8 mouse cellular contexts compared by ENCODE assay signal in genomic region chr2:150787234-150787771, GRCm38 (mm10). TPM values are rescaled to one million over a fixed set of nuclear protein-coding genes. Genes with fewer than 3 reads are reported as not detected.
DNase-seq lines count a peak whose midpoint lies in the region; ATAC-seq and TF ChIP-seq lines count a peak whose summit lies in the region.

No protein-coding gene starts in this region.

- 2% methylated on average over 23 of the region's 23 CpGs for WGBS in kidney, adult 2 months
- under 1% methylated on average over 22 of the region's 23 CpGs for WGBS in forebrain, embryonic 12.5 days

- intact Hi-C loops in left cerebral cortex, postnatal 14 days (cut with DNase I): no loop called here

- no peak for TF ChIP-seq EP300 in MEL (IDR thresholded peaks at IDR 0.05; ENCODE audit: low read depth in 1 of 2, low read length in 2 of 2)

- ATAC-seq in forebrain, embryonic 12.5 days (ENCODE audit: low FRiP score): peak; percentile 18

- peak overlapping the region; percentile 72 for H3K9ac ChIP-seq in MEL (ENCODE audit: control insufficient read depth, low read depth, low read length, poor library complexity, severe bottlenecking)
- H3K9ac ChIP-seq in forebrain, embryonic 12.5 days: peak overlapping the region; percentile 78

- no peaks in the 10 kb centered on the region for H3K27me3 ChIP-seq in kidney, adult 2 months (replicated peaks; ENCODE audit: control insufficient read depth, insufficient read depth, low read length)
- H3K27me3 ChIP-seq in MEL (ENCODE audit: control insufficient read depth in 1 of 2, insufficient read depth in 2 of 2, low read length in 2 of 2): no peaks in the 10 kb centered on the region
- 0 out of 2 replicates have a peak, but pooled peaks cover 14% of the 10 kb centered on the region for H3K27me3 ChIP-seq in forebrain, embryonic 12.5 days

- no peak for TF ChIP-seq POLR2A in kidney, adult 2 months (IDR thresholded peaks at IDR 0.05; ENCODE audit: low read depth, low read length)
- no peak for TF ChIP-seq POLR2A in MEL (IDR thresholded peaks at IDR 0.05; ENCODE audit: control insufficient read depth in 1 of 2, insufficient read depth in 1 of 2, low read depth in 1 of 2, low read length in 2 of 2, poor library complexity in 1 of 2)

- peaks cover 3% of the 10 kb centered on the region; the same call in 1 of the 2 replicates for H3K79me2 ChIP-seq in MEL (ENCODE audit: control insufficient read depth, insufficient read depth, low read length, poor library complexity)

- peak overlapping the region; percentile 89 for H3K4me2 ChIP-seq in forebrain, embryonic 12.5 days

- no peaks in the 10 kb centered on the region for H3K9me3 ChIP-seq in MEL (replicated peaks; ENCODE audit: insufficient read depth, low read length)
- H3K9me3 ChIP-seq in forebrain, embryonic 12.5 days: no peaks in the 10 kb centered on the region

- H3K36me3 ChIP-seq in kidney, adult 2 months (ENCODE audit: control insufficient read depth, insufficient read depth, low read length): no peaks in the 10 kb centered on the region
- H3K36me3 ChIP-seq in MEL (ENCODE audit: control insufficient read depth in 1 of 2, insufficient read depth in 2 of 2, low read length in 2 of 2): peaks cover 0 to 11% of the 10 kb centered on the region in 2 experiments; a peak in 2 of 4 replicates
- peaks cover 4% of the 10 kb centered on the region for H3K36me3 ChIP-seq in forebrain, embryonic 12.5 days (replicated peaks)

- peaks cover 5% of the 10 kb centered on the region; the same call in 1 of the 2 replicates for H3K4me1 ChIP-seq in kidney, adult 2 months (ENCODE audit: control insufficient read depth, insufficient read depth, low read length)
- H3K4me1 ChIP-seq in MEL (ENCODE audit: control insufficient read depth in 1 of 2, insufficient read depth in 2 of 2, low read length in 2 of 2): peaks cover 3 to 13% of the 10 kb centered on the region in 2 experiments; a peak in 2 of 4 replicates
- H3K4me1 ChIP-seq in forebrain, embryonic 12.5 days: peaks cover 26% of the 10 kb centered on the region

- no peak for DNase-seq in kidney, adult 2 months
- no peak for DNase-seq in kidney, adult 9 months
- DNase-seq in MEL (ENCODE audit: low read depth, low spot score): peak; percentile 26
- peak; percentile 35 for DNase-seq in kidney, postnatal 14 days
- DNase-seq in naive thymus-derived CD4-positive, alpha-beta T cell, adult 2 months (ENCODE audit: low read depth): peak; percentile 40
- no peak for DNase-seq in frontal cortex, postnatal 10 days (ENCODE audit: low spot score in 2 of 2)
- DNase-seq in left cerebral cortex, postnatal 14 days (ENCODE audit: low spot score in 2 of 2): no peak

- no peak for TF ChIP-seq RAD21 in MEL (IDR thresholded peaks at IDR 0.05; ENCODE audit: low read depth, low read length)

- no peak overlapping the region for H3K27ac ChIP-seq in kidney, adult 2 months (ENCODE audit: insufficient read depth, low read depth, low read length)
- H3K27ac ChIP-seq in MEL (ENCODE audit: control insufficient read depth, low read depth, low read length): no peak overlapping the region
- H3K27ac ChIP-seq in forebrain, embryonic 12.5 days: no peak overlapping the region

- H3K4me3 ChIP-seq in kidney, adult 2 months (ENCODE audit: insufficient read depth, low read depth, low read length): peak overlapping the region; percentile 95
- peak overlapping the region; percentile 70 to 78 for H3K4me3 ChIP-seq in MEL (ENCODE audit: control insufficient read depth in 1 of 2, insufficient read depth in 1 of 2, low read depth in 2 of 2, low read length in 2 of 2)
- H3K4me3 ChIP-seq in forebrain, embryonic 12.5 days (replicated peaks): peak overlapping the region; percentile 67

- no peak for TF ChIP-seq CTCF in kidney, adult 2 months (conservative IDR thresholded peaks at IDR 0.05; ENCODE audit: insufficient read depth, insufficient read length, low read depth, low read length)
- no peak for TF ChIP-seq CTCF in MEL (IDR thresholded peaks at IDR 0.05 in 2 of 3, conservative IDR thresholded peaks at IDR 0.05 in 1 of 3; ENCODE audit: control insufficient read depth in 1 of 3, insufficient read depth in 1 of 3, low read depth in 2 of 3, low read length in 3 of 3, poor library complexity in 1 of 3, severe bottlenecking in 1 of 3)

TF ChIP-seq in MEL, 35 proteins besides CTCF, POLR2A, EP300 and RAD21:
- no peak for TF ChIP-seq POLR2AphosphoS2 (IDR thresholded peaks at IDR 0.05; ENCODE audit: low read length)
- TF ChIP-seq HCFC1 (IDR thresholded peaks at IDR 0.05; ENCODE audit: low read depth, low read length): no peak
- TF ChIP-seq TBP (IDR thresholded peaks at IDR 0.05; ENCODE audit: low read depth, low read length): no peak
- TF ChIP-seq NELFE (IDR thresholded peaks at IDR 0.05; ENCODE audit: low read depth, low read length): no peak
- no peak for TF ChIP-seq MYB (IDR thresholded peaks at IDR 0.05; ENCODE audit: low read depth, low read length)
- TF ChIP-seq CHD1 (IDR thresholded peaks at IDR 0.05; ENCODE audit: low read depth, low read length): no peak
- no peak for TF ChIP-seq MAX (IDR thresholded peaks at IDR 0.05; ENCODE audit: low read length)
- TF ChIP-seq CHD2 (IDR thresholded peaks at IDR 0.05; ENCODE audit: low read length): no peak
- TF ChIP-seq GABPA (IDR thresholded peaks at IDR 0.05; ENCODE audit: low read depth, low read length): no peak
- no peak for TF ChIP-seq ZMIZ1 (IDR thresholded peaks at IDR 0.05; ENCODE audit: low read depth, low read length)
- no peak for TF ChIP-seq JUND (IDR thresholded peaks at IDR 0.05; ENCODE audit: low read depth, low read length)
- no peak for TF ChIP-seq MAFK (IDR thresholded peaks at IDR 0.05; ENCODE audit: borderline replicate concordance, low read depth, low read length)

RNA-seq across cellular contexts. Expression of gene Pygb, which starts 0.8 kb away (rescaled TPM):
- 24.7 and 27.0 TPM in 2 replicates for polyA plus RNA-seq in kidney, adult 2 months (2012; rRNA removed)
- 19.0 and 21.0 TPM in 2 replicates for total RNA-seq in MEL (2012; rRNA removed)
- polyA plus RNA-seq in MEL (2012; ENCODE audit: insufficient read depth in 1 of 2, insufficient read length in 2 of 2, low read depth in 1 of 2, low replicate concordance in 2 of 2, missing spikeins in 1 of 2): 10 to 100 TPM in 1 of 2 experiments, not detected in 1; 26.5 TPM
- 81.6 and 86.3 TPM in 2 replicates for polyA plus RNA-seq in forebrain, embryonic 12.5 days (2016; fragmentation: Nextera tagmentation; extraction: Ambion mirVana)
- total RNA-seq in left cerebral cortex, postnatal 14 days (2021): 100 to 1,000 TPM; 120 to 124 TPM

RNA-seq across cellular contexts. Expression of gene Entpd6, which starts 38.5 kb away (rescaled TPM):
- polyA plus RNA-seq in kidney, adult 2 months (2012; rRNA removed): 21.7 and 22.0 TPM in 2 replicates
- 34.3 and 48.2 TPM in 2 replicates for total RNA-seq in MEL (2012; rRNA removed)
- 10 to 100 TPM in 1 of 2 experiments, not detected in 1; 47.9 TPM for polyA plus RNA-seq in MEL (2012; ENCODE audit: insufficient read depth in 1 of 2, insufficient read length in 2 of 2, low read depth in 1 of 2, low replicate concordance in 2 of 2, missing spikeins in 1 of 2)
- polyA plus RNA-seq in forebrain, embryonic 12.5 days (2016; fragmentation: Nextera tagmentation; extraction: Ambion mirVana): 29.5 and 29.6 TPM in 2 replicates
- total RNA-seq in left cerebral cortex, postnatal 14 days (2021): 10 to 100 TPM; 53.4 to 58.7 TPM

Comparison
In these comparisons a context has a peak if more than half of its experiments do, and no peak if none do; other contexts are left out.
1. DNase-seq: peak in MEL (single experiment), kidney, postnatal 14 days (single experiment) and naive thymus-derived CD4-positive, alpha-beta T cell, adult 2 months (single experiment); none in kidney, adult 2 months (single experiment), kidney, adult 9 months (single experiment), frontal cortex, postnatal 10 days (0 of 2) and left cerebral cortex, postnatal 14 days (0 of 2).
2. Peak in every context shown above with its lines, with median percentiles within 50 percentile points of each other: H3K4me3 ChIP-seq.